Mouse (Mus musculus): ENCODE data around the gene Traf3ip2.

Gene Traf3ip2

GRCm38 (mm10) chr10:39600115-39600514 is 12.6 kb upstream of the Traf3ip2 start:
- DNase-seq (ENCODE audit: low spot score), result no peak

GRCm38 (mm10) chr10:39601068-39601467 is 11.7 kb upstream of the Traf3ip2 start:
- no peak for DNase-seq (ENCODE audit: low spot score)

DNA sequence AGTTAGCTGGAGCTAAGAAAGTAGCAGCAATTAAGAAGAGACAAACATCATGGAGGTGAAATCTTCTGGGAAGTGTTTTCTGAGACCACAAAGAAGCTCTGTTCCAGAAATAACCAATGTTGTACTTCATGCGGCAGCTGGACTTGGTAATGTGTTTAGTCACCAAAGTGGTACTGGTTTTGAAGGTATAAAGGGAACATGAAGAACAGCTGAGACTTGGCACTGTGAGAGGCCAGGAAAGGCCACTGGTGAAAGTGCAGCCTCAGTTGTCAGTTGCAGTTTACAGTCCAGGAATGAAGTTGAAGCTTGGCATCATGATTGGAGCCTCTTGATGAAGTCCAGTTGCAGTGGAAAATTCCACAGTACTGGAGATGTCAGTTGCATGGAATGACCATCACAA is 6.3 kb upstream of the Traf3ip2 start:
- no peak for DNase-seq (ENCODE audit: low spot score)

DNA sequence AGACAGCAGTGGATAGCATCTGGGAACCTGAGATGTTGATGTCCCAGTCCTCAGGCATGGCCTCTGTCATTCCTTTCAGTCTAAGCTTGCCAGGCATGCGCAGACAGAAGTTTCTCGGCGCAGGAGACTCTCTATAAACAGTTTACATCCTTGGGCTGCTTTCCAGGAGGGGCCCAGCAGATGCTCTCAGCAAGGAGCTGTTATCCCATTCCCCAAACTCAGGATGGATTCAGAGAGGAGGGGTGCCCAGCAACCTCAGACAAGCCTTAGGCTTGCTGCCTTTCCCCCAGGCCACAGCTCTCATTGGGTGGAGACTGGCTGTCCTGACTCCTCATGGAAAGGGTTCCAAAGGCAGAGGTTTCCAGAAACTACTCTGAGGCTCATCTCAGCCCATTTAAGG is 1.5 kb upstream of the Traf3ip2 start:
- no peak for DNase-seq (ENCODE audit: low spot score)

- DNase-seq (ENCODE audit: low spot score), result peak; percentile 58
These were observed 603 bp upstream of the Traf3ip2 start for GRCm38 (mm10) chr10:39612131-39612530.

GRCm38 (mm10) chr10:39612989-39613831 is 476 bp downstream of the Traf3ip2 start:
- peak; percentile 91 for DNase-seq (ENCODE audit: low spot score)

GRCm38 (mm10) chr10:39613973-39614372 is 1.2 kb downstream of the Traf3ip2 start:
- peak; percentile 85 for DNase-seq (ENCODE audit: low spot score)

DNA sequence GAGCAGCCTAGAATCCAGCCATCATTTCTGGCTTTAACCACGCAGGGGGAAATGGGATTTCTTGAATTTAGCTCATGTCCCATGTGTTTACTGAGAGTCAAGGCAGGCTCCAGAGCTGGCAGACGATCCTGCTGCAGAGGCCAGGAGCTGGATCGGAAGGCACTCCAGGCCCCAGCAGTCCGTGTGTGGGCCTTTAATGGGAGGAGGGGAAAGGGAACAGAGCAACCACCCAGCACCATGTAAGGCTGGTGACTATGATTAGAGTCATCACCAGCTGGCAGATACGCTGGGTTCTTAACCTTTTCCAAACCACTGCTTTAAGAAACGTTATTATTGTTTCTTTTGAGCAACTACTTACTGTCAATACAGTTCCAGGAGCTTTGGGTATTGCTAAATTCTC is 1.9 kb downstream of the Traf3ip2 start:
- peak; percentile 95 for DNase-seq (ENCODE audit: low spot score)

- DNase-seq (ENCODE audit: low spot score), result no peak
These were observed 2.9 kb downstream of the Traf3ip2 start for GRCm38 (mm10) chr10:39615531-39616229.

DNA sequence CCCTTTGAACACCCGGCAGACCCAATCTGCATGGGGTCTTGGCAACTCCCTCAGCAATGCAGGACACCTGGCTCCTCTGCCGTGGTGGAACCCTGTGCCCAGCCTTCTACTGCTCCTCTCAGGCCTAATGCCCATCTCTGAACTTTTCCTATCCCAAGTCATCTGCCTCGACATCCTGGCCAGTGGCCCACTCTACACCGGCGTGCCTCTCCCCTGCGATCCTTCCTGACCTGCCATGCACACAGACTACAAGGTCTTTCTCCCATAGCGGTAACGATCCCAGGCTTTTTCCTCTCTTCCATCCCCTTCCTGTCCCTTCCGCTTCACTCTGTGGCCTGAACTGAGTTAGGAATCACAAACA is 3.5 kb downstream of the Traf3ip2 start:
- DNase-seq (ENCODE audit: low spot score), result no peak

- DNase-seq (ENCODE audit: low spot score), result no peak
These were observed 3.9 kb downstream of the Traf3ip2 start for GRCm38 (mm10) chr10:39616626-39617025.

- no peak for DNase-seq (ENCODE audit: low spot score)
These were observed 5.7 kb downstream of the Traf3ip2 start for GRCm38 (mm10) chr10:39618431-39618830.

DNA sequence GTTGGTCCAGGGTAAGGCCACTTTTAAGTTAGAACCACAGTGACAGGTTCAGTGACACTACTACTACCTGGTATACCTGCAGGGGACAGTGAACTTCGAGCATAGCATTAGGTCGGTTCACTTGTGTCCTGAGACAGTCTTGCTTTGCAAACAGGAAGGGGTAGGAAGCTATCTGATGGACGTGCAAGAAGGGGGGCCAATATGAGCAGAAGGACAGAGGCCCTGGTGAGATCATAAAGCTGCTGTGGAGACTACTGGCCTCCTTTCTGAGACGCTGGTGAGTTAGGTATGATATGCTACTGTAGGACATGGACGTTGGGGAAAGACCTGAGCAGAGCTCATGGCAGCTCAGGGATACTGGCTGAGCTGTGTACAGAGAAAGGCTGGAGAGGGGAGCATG is 7.9 kb downstream of the Traf3ip2 start:
- no peak for DNase-seq (ENCODE audit: low spot score)

DNA sequence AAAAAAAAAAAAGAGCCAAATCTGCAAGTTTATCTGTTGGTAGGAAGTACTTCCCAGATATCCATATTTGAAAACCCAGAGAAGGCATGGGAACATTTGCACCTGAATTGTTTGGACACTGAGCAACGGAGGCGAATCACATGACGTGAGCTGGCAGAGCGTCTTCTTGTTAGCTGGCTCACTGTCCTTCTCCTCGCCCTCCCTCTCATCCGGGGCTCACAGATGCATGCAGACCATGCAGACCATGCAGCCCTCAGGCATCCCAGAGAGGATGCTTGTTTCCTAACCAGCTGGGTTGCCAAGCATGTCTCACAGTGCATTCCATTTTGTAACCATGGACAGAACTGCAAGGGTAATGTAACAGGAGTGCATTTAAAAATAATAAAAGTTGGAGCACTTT is 11.1 kb downstream of the Traf3ip2 start:
- no peak for DNase-seq (ENCODE audit: low spot score)

DNA sequence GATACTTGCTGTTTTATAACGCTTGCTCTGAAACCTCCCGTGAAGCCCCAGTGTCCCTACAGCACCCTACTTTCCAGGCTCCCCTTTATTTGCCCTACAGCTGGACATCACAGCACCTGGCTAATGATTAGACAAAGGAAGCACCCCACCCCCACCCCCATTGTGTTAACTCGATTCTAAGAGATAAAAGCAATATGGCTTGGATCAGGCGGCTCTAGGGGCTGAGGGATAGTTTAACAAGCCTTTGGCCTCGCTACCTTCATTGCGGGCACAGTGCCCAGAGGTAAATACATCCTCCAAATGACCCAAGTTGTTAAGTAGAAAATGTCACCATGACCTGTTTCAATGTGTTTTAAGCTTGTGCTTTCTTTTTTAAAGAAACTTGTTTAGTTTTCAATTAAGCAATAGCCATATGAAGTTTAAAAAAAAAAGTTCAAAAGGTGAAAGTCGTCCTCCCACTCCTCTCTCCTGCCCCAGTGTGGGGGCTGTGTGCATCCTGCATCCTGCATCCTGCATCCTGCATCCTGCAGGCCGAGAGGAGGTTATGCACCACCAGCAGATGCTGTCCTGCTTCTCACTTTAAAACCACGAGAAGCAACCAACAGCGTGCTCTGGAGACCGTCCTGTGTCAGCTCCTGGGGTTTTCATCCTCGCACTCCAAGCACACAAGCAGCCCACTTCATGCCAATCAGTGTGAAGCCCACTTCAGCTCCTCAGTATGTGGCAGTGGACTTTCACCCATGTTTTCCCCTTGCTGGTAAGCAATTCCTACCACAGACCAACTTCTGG is 12.3 kb downstream of the Traf3ip2 start:
- DNase-seq (ENCODE audit: low spot score), result no peak

DNA sequence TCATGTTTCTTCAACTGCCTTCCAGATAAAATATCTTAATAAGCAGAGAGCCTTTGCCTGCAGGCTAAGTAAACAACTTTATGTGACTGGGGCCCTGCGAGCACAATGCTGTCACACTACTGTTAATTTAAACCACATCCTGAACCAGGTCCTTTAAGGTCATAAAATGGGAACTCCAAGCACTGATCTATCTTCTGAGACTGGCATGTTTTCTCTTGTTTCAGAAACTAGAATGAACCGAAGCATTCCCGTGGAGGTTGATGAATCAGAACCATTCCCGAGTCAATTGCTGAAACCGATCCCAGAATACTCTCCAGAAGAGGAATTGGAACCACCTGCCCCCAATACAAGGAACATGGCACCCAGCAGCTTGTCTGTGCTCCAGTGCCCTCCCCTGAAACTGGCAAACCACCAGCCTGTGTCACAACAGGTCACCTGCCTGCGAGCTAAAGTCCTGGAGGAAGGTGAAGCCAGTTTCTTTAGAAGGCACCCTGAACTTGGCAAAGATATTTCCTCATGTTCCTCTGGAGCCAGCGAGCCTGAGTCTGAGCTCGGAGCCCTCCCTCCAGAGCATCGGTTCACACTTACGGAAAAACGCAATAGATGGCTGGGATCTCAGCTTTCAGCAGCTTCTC is 13.0 kb downstream of the Traf3ip2 start:
- peak; percentile 34 for DNase-seq (ENCODE audit: low spot score)

- no peak for DNase-seq (ENCODE audit: low spot score)
These were observed 13.6 kb downstream of the Traf3ip2 start for GRCm38 (mm10) chr10:39626376-39626775.

DNA sequence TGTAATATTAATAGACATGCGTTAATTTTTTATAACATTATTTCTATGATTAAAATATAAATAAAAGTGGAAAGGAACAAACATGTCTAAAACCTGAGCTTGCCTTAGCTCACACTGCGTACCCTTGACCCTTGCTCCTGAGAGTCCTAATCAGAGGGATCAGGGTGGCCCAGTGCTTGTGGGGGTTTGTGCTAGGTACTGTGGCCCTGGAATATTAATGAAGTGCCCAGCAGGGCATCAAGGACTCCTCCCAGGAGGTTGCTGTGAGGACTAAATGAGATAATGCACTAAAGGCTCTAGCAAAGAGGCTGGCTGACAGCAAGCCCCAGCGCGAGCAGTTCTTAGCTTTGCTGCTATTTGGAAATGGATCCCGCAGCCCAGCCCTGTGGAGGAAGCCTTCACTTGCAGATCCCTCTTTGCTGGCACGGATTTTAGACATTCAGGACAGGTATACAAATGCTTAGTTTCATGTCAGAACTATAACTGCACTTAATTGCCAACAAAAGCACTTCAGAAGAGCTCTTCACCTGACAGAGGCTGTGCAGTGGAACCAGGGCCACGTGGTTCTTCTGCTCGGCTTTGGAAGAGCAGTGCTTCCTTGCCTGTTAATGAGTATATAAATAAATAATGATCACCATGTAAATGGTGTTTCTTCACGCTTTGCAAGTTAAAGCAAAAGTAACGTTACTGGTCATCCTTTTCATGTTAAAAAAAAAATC is 16.2 kb downstream of the Traf3ip2 start:
- no peak for DNase-seq (ENCODE audit: low spot score)

- DNase-seq (ENCODE audit: low spot score), result no peak
These were observed 17.2 kb downstream of the Traf3ip2 start for GRCm38 (mm10) chr10:39629746-39630552.

GRCm38 (mm10) chr10:39630811-39631210 is 18.1 kb downstream of the Traf3ip2 start:
- DNase-seq (ENCODE audit: low spot score), result no peak

DNA sequence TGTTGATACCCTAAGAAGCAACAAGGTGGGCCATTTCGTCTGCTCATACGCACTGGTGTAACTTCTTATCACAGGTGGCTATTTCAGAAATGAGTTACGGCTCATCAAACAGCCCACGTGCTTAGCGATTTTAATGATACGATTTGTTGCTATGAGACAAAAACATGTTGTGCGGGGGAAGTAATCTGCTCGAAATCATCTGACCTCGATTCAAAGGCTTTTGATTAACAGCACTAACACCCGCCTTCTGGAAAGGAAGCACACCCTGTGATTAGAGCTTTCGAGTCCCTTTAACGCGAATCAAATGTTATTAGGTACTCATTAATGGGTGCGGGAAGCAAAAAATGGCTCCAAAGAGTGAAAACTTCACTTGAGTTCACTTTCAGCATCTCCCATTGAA is 18.9 kb downstream of the Traf3ip2 start:
- no peak for DNase-seq (ENCODE audit: low spot score)

Data from adipocyte (in vitro differentiated cells).